Comparison of ENCODE assay signal across 8 mouse cellular contexts in genomic region chr15:10485484-10486364, GRCm38 (mm10). TPM values are rescaled to one million over a fixed set of nuclear protein-coding genes. Genes with fewer than 3 reads are reported as not detected.
DNase-seq lines count a peak whose midpoint lies in the region; ATAC-seq and TF ChIP-seq lines count a peak whose summit lies in the region.

TSS of gene Brix1 (minus strand) at chr15:10485947.
TSS of gene Rad1 (plus strand) at chr15:10486018.

- TF ChIP-seq POLR2A in bone marrow macrophage, adult 2 months (IDR thresholded peaks at IDR 0.05; ENCODE audit: borderline replicate concordance, low read depth, low read length), result no peak
- peak; percentile 80 for TF ChIP-seq POLR2A in embryonic fibroblast, embryonic 13.5 days (IDR thresholded peaks at IDR 0.05; ENCODE audit: low read depth, low read length)

- no peaks in the 10 kb centered on the region for H3K27me3 ChIP-seq in kidney, embryonic 14.5 days (ENCODE audit: control insufficient read depth, insufficient read depth, low read length)
- H3K27me3 ChIP-seq in limb, embryonic 15.5 days, result no peaks in the 10 kb centered on the region

- peak within 1 kb of the TSS; percentile 78 for H3K4me2 ChIP-seq in kidney, embryonic 14.5 days (replicated peaks; ENCODE audit: low read depth, low read length)
- peak within 1 kb of the TSS; percentile 64 for H3K4me2 ChIP-seq in limb, embryonic 15.5 days

- H3K9ac ChIP-seq in kidney, embryonic 14.5 days (ENCODE audit: low read depth, low read length), result peak within 1 kb of the TSS; percentile 90
- peak within 1 kb of the TSS; percentile 76 for H3K9ac ChIP-seq in limb, embryonic 15.5 days

- H3K36me3 ChIP-seq in kidney, embryonic 14.5 days (ENCODE audit: control insufficient read depth, insufficient read depth, low read length), result peaks cover 38% of the 10 kb centered on the region
- H3K36me3 ChIP-seq in limb, embryonic 15.5 days, result peaks cover 29% of the 10 kb centered on the region

- peaks cover 14% of the 10 kb centered on the region for H3K4me1 ChIP-seq in bone marrow macrophage, adult 2 months (ENCODE audit: control insufficient read depth, insufficient read depth, low read length)
- H3K4me1 ChIP-seq in embryonic fibroblast, embryonic 13.5 days (ENCODE audit: control insufficient read depth, insufficient read depth, low read length), result peaks cover 8% of the 10 kb centered on the region
- H3K4me1 ChIP-seq in kidney, embryonic 14.5 days (ENCODE audit: control insufficient read depth, insufficient read depth, low read length), result peaks cover 15% of the 10 kb centered on the region
- peaks cover 14% of the 10 kb centered on the region for H3K4me1 ChIP-seq in limb, embryonic 15.5 days

- H3K9me3 ChIP-seq in kidney, embryonic 14.5 days (ENCODE audit: control insufficient read depth, low read length), result no peaks in the 10 kb centered on the region
- no peaks in the 10 kb centered on the region for H3K9me3 ChIP-seq in limb, embryonic 15.5 days

- peak; percentile 99 for ATAC-seq in kidney, embryonic 14.5 days (ENCODE audit: low FRiP score, low TSS enrichment)
- ATAC-seq in limb, embryonic 15.5 days (ENCODE audit: insufficient number of reproducible peaks, low FRiP score, low TSS enrichment, low read depth), result peak; percentile 97

- no peak for TF ChIP-seq CTCF in bone marrow macrophage, adult 2 months (IDR thresholded peaks at IDR 0.05; ENCODE audit: low read depth, low read length)
- no peak for TF ChIP-seq CTCF in embryonic fibroblast, embryonic 13.5 days (IDR thresholded peaks at IDR 0.05; ENCODE audit: borderline replicate concordance, insufficient read depth, low read length)

- H3K4me3 ChIP-seq in bone marrow macrophage, adult 2 months (ENCODE audit: insufficient read depth, low read length), result peak within 1 kb of the TSS; percentile 76
- H3K4me3 ChIP-seq in embryonic fibroblast, embryonic 13.5 days (ENCODE audit: insufficient read depth, low read length), result peak within 1 kb of the TSS; percentile 96
- H3K4me3 ChIP-seq in kidney, embryonic 14.5 days (ENCODE audit: low read length), result peak within 1 kb of the TSS; percentile 89
- H3K4me3 ChIP-seq in limb, embryonic 15.5 days, result peak within 1 kb of the TSS; percentile 61

- WGBS in kidney, embryonic 14.5 days, result under 1% methylated on average over 58 of the region's 58 CpGs
- WGBS in limb, embryonic 15.5 days, result under 1% methylated on average over 58 of the region's 58 CpGs

- DNase-seq in A20 (ENCODE audit: low read depth, low spot score), result peak; percentile 95
- peak; percentile 93 to 94 for DNase-seq in heart, adult 9 months (ENCODE audit: low spot score in 2 of 2)
- peak; percentile 77 to 86 for DNase-seq in monocyte, adult 2 months (ENCODE audit: low read depth in 1 of 2, low spot score in 2 of 2)
- DNase-seq in spleen, postnatal 36 days (ENCODE audit: low spot score in 2 of 2), result peak; percentile 93 to 95

- H3K27ac ChIP-seq in bone marrow macrophage, adult 2 months (ENCODE audit: insufficient read depth, low read depth, low read length), result 0 out of 2 replicates have a peak within 1 kb of the TSS, but pooled peaks have one; percentile 10
- H3K27ac ChIP-seq in embryonic fibroblast, embryonic 13.5 days (ENCODE audit: insufficient read depth, low read length), result 0 out of 2 replicates have a peak within 1 kb of the TSS, but pooled peaks have one; percentile 2
- peak within 1 kb of the TSS; percentile 59 for H3K27ac ChIP-seq in kidney, embryonic 14.5 days (ENCODE audit: low read depth, low read length)
- H3K27ac ChIP-seq in limb, embryonic 15.5 days, result peak within 1 kb of the TSS; percentile 76

RNA-seq across cellular contexts. Expression of gene Brix1, which starts in this region (rescaled TPM):
- polyA plus RNA-seq in bone marrow macrophage, adult 2 months (2012; ENCODE audit: insufficient read depth, insufficient read length, missing spikeins), result 31.2 and 36.0 TPM in 2 replicates
- polyA plus RNA-seq in embryonic fibroblast, embryonic 13.5 days (2011; ENCODE audit: insufficient read length, low read depth, missing spikeins), result 68.5 and 84.4 TPM in 2 replicates
- 127 and 165 TPM in 2 replicates for polyA plus RNA-seq in kidney, embryonic 14.5 days (2014; fragmentation: Nextera tagmentation; extraction: Ambion mirVana)
- polyA plus RNA-seq in limb, embryonic 15.5 days (2015; fragmentation: Nextera tagmentation; extraction: Ambion mirVana), result 89.6 and 92.3 TPM in 2 replicates

RNA-seq across cellular contexts. Expression of gene Rad1, which starts in this region (rescaled TPM):
- polyA plus RNA-seq in bone marrow macrophage, adult 2 months (2012; ENCODE audit: insufficient read depth, insufficient read length, missing spikeins), result 10.7 and 15.4 TPM in 2 replicates
- 18.0 and 18.5 TPM in 2 replicates for polyA plus RNA-seq in embryonic fibroblast, embryonic 13.5 days (2011; ENCODE audit: insufficient read length, low read depth, missing spikeins)
- 25.3 and 29.1 TPM in 2 replicates for polyA plus RNA-seq in kidney, embryonic 14.5 days (2014; fragmentation: Nextera tagmentation; extraction: Ambion mirVana)
- 27.2 and 27.6 TPM in 2 replicates for polyA plus RNA-seq in limb, embryonic 15.5 days (2015; fragmentation: Nextera tagmentation; extraction: Ambion mirVana)

Comparison
In these comparisons a context has a peak if more than half of its experiments do, and no peak if none do; other contexts are left out.
1. Peak in every context shown above with its lines: DNase-seq, ATAC-seq, H3K4me3 ChIP-seq and H3K27ac ChIP-seq.
2. H3K27ac ChIP-seq: peak in every context shown above with its lines; median percentile 76 in limb, embryonic 15.5 days; 59 in kidney, embryonic 14.5 days; 10 in bone marrow macrophage, adult 2 months; 2 in embryonic fibroblast, embryonic 13.5 days.